Mouse (Mus musculus) heart, postnatal 25 days (tissue): ENCODE measurements around the gene Aadac. TPM values are rescaled to one million over a fixed set of nuclear protein-coding genes. Genes with fewer than 3 reads are reported as not detected.

Experiments used
- DNase-seq: peaks from one replicate; pipeline ENCODE4 v3.0.0; 2022; ENCODE audit warnings: low spot score
- intact Hi-C: fragments of 180-260 bp; cut with DNase I; formaldehyde crosslinking; loops from one replicate; pipeline ENCODE4 v1.15.1; 2025
- total RNA-seq, 2 experiments: library from RNA; stranded (reverse); gene quantifications; 2 replicates each; pipeline ENCODE4 v1.2.3; 2021

Gene Aadac
- total RNA-seq, result not detected

DNA sequence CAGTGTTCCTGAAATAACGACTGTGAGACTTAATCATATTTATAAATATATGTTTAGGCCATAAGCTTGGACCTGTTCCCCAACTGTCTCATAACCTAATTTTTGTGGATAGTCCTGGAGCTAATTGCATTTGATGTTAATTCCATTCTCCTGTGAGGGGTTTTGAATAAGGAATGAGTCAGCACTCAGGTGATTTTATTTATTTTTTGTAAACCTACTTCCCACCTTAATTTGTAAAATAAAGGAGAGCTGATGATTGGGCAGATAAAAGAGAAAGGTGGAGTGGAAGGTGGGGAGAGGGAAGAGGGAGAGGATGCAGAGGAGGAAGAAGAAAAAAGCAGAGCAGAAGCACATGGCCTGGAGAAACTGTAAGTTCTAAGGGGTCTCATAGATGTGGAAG, at the start of gene Aadac:
TSS of gene Aadac (plus strand) at position 301 of the 400 bp plus-strand sequence.
- intact Hi-C loops, result no loop called here
- DNase-seq, result no peak

DNA sequence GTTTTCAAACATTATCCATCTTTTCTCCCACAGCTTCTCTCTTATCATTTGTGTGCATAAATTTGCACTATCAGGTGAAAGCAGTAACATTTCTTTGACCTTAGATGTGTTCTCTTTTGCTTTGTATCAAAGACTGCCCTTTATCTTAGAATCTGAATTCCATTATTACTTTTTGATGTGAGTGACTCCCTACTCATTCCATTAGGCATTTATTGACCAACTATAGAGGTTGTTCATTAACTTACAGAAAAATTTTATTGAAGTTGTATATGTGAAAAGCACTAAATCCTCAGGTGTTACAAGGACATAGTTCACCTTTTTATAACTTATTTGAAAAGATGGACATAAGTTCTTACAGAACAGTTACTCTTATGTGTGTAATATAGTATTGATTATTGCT, 21.9 kb upstream of the Aadac start:
- no peak for DNase-seq
- intact Hi-C loops, result no loop called here

DNA sequence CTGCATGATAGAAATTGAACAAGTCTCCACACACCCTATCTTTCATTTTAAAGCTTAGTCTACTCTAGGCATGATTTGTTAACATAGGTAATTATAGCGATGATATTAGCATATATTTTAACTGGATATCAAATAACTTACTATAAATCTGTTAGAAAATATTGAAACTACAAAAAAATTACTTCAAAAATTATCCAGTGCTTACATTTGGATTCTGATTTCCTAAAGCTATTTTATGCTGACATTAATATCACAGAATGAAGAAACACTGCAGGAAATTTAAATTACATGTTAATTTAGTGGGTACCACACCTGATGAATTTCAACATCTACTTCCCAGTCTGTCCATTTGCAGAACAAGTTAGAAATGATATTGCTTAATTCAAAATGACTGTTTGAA, 19.1 kb upstream of the Aadac start, which contains the start of gene Aadacl2:
TSS of gene Aadacl2 (plus strand) at position 301 of the 400 bp plus-strand sequence.
- DNase-seq, result no peak
- intact Hi-C loops, result no loop called here

DNA sequence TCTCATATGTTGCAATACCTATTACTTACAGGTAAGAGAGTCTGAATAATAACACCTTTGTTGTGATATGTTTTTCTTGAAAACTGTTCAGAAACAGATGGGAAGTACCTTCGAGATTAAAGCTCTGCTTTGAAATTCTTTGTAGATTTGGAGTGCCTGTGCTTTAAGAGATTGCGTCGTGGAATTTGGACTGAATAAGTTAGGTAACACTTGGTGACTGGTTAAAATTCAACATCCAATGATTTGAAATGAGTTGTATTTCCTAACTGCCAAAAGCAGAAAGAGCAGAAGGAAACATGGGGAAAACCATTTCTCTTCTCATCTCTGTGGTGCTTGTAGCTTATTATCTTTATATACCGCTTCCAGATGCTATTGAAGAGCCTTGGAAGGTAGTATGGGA, 6.0 kb downstream of the Aadac start:
- DNase-seq, result no peak
- intact Hi-C loops, result no loop called here

DNA sequence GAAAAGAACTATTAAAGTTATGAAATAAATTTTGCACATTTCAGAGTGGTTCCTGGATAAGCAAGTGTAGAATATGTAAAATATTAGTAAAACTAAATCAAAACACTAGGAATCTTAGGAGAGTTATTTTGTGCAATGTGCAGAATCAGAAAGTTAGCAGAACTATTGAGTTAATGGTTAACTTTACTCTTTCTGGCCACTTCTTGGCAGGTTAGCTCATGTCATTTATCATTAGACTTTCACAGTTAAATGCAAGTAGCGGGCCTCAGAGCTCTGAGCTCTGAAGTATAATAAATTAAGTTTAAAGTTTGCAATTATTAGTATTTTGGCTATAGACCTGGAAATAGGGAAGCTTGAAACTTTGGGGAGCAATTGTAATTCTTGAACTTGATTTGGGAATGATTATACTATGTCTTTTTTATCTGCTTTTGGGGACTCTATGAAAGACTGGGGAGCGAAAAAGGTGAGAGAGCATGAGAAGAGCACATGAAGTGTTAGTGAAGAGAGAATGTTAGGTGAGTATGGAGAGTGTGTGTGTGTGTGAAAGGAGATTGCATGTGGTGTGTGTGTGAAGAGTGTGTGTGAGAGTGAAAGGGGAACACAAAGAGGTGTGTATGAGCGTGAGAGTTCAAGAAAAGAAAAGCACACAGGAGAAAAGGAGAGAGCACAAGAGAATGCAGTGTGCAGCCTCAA, 20.9 kb downstream of the Aadac start:
- intact Hi-C loops, result no loop called here
- DNase-seq, result no peak

DNA sequence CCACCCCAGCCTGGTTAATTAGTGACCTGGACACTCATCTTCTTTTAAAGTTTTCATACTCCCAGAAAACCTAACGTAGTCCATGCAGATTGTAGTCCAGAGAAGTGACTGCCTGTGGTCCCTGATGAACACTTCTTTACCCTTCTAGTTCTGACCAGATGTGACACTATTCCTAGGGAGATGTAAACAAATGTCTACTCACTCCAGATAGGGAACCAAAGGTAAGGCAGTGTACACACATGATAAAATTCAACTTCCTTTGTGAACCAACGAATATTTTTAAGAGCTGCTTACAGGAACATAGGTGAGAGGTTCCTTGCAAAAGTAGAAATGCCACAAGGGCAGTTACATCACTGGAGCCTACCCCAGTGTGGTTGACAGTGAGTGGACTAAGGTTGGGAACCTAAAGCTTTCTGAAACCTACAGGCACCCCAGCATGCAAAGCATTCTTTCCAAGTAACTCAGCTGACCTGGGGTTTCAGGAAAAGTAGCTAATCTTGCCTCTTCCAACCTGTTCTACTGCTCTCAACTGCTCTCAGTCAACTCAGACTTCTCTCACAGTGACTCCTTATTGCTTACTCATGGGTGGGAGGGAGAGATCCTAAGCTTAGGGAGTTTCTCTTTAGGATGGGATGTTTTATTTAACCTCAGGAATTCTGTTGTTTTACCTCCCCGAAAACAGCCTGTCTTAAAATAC, 27.9 kb downstream of the Aadac start:
- intact Hi-C loops, result no loop called here
- DNase-seq, result no peak

DNA sequence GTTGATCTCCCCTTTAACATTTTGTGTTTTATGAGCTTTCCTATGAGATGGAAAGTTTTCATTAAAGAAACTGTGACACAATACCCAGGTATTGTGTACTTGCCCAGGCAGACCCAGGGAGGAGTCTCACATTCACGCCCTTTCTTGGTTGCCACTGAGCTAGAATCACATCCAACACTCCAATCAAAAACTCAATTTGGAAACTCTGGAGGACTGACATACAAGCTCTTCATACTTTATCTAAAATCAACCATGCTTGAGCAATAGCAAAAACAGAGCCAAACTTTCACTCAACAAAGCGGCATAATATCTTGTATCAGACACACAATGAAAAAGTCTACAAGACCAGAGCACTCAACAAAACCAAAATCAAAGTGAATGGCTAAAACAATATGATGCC, 28.4 kb downstream of the Aadac start:
- intact Hi-C loops, result no loop called here

DNA sequence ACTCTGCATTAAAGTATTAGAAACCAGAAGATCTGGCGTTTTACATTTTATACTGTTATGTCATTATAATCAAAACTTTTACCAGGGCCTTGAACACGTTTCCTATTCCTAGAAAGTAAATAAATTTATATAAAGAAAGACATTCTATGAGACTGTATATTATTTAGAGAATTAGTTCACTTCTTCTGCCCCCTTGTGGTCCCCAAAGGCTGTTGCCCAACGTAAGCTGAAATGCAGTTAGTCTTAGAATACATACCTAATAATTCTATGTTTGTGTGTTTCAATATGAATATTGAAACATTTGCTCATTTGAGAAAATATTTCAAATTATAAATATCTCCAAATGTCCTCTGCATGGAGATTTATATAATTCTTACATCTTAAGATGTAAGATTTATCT, 30.9 kb downstream of the Aadac start:
- intact Hi-C loops, result loop anchor here (2.0 to 5.0 kb wide), 2 partner anchors 186 to 979 kb away; no protein-coding TSS in a partner anchor
- DNase-seq, result no peak

More for the DNA sequence above, 28.4 kb downstream of the Aadac start:
- DNase-seq, result no peak

DNA sequence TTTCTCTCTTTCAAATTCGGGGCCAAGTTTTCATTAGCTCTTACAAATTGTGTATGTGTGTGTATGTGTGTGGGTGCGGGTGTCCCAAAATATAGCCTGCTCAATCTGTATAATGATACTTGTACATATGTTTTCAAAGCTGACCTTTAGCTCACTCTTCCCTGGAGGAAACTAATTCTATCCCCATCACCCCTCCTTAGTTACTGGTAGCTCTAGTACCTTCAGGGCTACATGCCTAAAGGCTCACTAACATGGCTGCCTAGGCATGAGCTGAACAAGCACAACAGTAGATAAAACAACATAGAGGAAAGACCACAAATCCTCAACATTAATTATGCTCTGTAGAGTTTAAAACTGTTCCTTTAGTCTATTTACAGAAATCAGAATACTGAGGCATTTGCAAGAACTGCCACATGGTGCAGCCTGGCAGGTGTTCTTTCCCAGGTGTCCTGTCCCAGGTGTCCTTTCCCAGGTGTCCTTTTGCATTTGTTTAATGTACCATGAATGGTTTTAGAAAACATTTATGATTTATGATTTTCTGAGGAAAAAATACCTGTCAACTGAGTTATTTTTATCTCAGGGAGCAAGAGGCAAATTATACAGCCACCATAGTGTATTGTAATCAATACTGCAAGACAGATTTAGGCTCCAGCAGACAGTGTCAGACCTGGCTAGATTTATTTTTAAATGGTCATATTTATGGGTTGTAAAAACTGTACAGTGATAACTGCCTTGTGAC, 31.7 kb downstream of the Aadac start:
- intact Hi-C loops, result loop anchor here (2.0 to 5.0 kb wide), 2 partner anchors 186 to 980 kb away; no protein-coding TSS in a partner anchor
- no peak for DNase-seq

DNA sequence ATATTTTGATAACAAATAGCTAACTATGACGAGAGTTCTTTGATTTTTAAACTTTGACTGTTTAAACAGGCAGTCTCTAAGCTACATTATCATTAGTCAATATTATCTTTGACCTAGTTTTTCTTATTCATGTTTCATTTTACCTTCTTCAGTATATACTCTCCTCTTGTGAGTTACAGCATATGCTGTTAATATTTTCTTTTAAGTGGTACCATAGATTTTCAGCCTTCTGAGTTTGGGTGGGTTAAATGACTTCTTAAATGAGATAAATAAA, 32.2 kb downstream of the Aadac start:
- no peak for DNase-seq
- intact Hi-C loops, result loop anchor here (2.0 to 5.0 kb wide), 2 partner anchors 187 to 980 kb away; no protein-coding TSS in a partner anchor

DNA sequence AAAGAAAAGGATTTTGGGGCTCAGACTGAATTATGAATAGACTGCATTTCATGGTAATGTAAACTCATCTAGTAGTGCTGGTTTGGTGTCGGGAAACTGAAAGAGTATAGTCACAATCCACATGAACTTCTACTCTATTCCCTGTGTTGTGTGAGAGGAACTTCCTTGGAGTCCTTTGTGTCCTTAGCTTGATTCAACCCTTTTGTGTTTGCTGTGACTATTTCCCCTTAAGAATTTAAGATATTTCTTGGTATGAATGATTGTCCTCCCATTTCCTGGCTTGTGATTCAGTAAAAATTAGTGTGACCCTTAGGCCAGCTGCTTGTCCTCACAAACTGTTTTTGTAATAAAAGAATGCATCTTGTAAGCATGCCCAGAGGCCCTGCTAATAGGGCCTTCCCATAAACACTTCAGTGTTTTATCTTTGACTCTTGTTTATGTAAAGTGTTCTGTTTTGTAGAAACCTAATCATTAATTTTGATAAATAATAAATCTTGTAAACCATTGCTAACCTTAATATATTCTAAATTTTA, 53.4 kb downstream of the Aadac start:
- intact Hi-C loops, result no loop called here
- no peak for DNase-seq

DNA sequence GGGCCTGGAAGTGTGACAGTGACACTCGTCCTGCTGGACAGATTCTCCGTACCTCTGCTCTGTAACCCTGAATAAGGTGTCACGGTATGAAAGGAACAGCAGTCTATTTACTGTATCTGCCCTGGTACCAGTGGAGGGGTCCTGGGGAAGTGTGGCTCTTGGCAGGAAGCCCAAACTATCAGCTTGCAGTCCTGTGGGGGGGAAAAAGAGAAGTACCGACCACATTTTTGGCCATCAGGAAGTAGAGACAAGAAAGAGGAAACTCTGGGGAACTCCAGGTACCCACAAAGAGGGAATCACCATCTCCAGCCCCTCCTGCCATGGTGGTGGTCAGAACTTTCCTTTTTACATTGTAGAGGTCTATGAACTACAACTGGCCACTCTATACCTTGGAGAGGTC, 55.1 kb downstream of the Aadac start:
- intact Hi-C loops, result no loop called here
- no peak for DNase-seq

DNA sequence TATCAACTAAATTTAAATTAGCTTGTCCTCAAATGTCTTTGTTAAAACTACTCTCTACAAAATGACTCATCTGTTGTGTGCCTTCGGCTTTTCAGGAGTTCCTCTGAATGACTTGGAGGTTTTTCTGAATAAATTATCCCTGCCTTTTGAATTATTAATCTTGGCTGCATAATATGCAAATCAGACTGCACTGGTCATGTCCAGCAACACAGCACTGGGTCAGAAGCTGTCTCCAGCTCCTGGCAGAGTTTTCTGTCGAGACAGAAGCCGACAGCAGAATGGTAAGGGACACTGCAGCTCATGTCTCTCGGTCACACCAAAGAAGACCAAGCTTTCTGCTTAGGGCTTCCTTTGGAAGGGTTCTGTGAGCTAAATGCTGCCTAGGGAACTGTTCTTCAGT, 56.1 kb downstream of the Aadac start, which contains the start of gene Sucnr1:
TSS of gene Sucnr1 (plus strand) at position 222 of the 400 bp plus-strand sequence.
- DNase-seq, result no peak
- intact Hi-C loops, result no loop called here

DNA sequence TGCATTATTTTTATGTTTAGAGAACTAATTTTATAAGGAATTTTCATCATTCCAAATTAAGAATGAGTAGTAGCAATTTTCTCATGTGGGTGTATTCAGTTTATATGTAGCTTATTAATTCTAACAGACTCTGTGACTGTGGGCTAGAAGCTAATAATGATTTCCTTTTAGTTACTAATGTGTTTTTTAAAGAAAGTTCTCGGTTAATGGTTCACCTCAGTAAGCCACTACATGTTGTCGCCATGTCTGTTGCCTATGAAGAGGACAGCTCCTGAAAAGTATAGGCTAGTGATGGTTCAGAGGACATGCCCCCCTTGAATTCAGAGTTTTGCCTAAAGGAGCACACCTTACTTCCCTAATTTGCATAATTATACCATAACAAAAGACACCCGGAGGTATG, 57.2 kb downstream of the Aadac start:
- intact Hi-C loops, result no loop called here

DNA sequence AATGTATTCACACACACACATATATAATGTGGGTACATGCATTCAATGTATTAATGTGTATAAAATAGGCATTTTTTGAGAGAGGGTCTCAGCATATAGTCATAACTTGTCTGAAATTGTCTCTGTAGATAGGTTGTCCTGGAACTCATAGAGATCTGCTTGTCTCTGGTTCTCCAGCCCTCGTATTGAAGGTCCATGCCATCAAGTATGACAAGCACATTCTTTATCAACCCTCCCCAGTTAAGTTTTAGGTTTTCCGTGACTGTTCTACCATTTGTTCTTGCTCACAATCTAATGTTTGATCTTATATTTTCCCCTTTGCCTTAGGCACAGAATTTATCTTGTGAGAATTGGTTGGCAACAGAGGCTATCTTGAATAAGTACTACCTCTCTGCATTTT, 60.2 kb downstream of the Aadac start:
- no peak for DNase-seq
- intact Hi-C loops, result no loop called here

More for the DNA sequence above, 57.2 kb downstream of the Aadac start:
- DNase-seq, result no peak

Other genes starting within 250 kb of the Aadac start
- gene Gm8298, start 164.7 kb upstream of the Aadac start, total RNA-seq, result not detected
- gene C130079G13Rik, start 100.5 kb upstream of the Aadac start, total RNA-seq, result not detected
- not detected for gene Aadacl2, start 19.0 kb upstream of the Aadac start, total RNA-seq
- gene Sucnr1, start 56.2 kb downstream of the Aadac start, total RNA-seq, result not detected